Mouse (Mus musculus) urinary bladder, postnatal 4 days (tissue): Measurements from ENCODE around the gene Olfr1392.
"Not testable (repeated sequence)": the region's sequence is repeated elsewhere in the genome, so short reads cannot be mapped to it uniquely, and the experiment has no call there.

Experiments used
- DNase-seq, 2 experiments: peaks; one replicate each; pipeline ENCODE4 v3.0.0; 2021 to 2022; ENCODE audit warnings: low spot score in 2 of 2

The Olfr1392 gene

DNA sequence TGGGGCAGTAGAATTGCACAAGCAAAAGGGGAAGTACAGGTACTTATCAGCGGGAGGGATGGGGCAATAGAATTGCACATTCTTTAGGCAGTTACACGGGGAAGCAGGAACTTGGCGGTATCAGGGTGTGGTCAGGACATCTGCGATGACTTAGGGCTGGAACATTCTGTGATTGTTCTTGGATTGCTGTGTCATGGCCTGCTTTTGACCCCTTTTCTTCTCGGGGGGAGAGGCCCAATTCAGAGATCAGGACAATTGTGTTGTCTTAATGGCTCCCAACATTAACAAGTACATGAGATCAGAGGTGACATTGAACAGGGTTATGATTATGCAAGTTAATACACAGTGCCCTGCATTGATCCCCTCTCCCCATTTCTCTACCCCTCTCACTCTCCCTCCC is 23.5 kb downstream of the Olfr1392 start:
- DNase-seq: not testable (repeated sequence)

DNA sequence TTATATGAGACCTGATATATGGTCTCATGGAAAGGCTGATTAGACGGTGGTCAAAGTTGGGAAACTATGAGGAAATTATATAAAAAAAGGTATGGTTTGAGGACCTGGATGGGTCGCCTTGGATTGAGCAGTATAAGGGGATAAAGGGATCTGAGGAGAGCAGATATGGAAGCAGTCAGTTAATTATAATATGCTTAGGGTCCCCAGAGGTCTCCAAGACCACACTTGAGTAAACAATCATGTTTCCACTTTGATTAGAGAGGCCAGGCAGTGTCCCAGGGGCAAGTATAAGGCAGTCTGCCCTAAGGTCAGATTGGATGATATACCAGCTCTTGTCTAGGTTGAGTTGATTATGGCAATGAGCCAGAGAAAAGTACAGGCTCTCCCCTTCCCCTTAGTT is 37.4 kb downstream of the Olfr1392 start, which contains the start of gene Olfr1391:
Gene Olfr1391, plus strand, starts transcription at position 301 of the 400 bp plus-strand sequence.
- DNase-seq: no peak

DNA sequence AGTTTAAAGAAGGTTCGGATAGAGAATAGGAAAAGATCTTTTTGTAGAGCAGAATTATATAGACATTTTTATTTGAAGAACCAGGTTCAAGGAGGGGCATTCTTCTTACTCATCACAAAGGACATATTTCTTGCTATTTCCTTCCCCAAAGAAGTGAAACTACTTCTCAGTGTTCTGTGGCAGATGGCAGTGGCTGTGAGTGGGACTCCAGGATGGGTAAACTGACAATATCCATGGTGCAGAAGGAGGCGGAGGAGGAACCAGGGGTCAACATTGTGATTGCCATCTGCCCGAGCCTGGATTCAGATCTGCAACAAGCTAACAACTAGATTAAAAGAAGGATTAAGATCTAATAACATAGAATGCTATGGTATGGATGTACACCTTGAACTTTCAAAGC is 41.6 kb downstream of the Olfr1392 start:
- DNase-seq: no peak

DNA sequence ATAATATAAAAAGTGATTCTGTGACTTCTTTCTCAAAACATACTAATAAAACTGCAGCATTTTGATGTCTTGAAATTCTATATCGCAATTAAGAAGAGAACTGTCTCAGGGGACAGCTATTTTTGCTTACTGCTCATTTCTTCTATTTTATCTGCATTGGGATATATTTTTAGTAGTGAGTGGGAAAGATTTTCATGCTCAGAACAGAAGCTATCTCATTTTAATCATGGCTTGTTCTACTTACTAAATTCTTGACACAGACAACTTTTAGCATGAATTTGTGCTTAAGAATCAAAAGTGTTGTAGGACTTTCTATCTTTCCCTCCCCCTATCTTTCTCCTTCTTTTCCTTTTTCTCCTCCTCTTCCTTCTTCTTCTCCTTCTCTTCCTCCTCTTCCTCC is 44.6 kb downstream of the Olfr1392 start:
- no peak for DNase-seq

DNA sequence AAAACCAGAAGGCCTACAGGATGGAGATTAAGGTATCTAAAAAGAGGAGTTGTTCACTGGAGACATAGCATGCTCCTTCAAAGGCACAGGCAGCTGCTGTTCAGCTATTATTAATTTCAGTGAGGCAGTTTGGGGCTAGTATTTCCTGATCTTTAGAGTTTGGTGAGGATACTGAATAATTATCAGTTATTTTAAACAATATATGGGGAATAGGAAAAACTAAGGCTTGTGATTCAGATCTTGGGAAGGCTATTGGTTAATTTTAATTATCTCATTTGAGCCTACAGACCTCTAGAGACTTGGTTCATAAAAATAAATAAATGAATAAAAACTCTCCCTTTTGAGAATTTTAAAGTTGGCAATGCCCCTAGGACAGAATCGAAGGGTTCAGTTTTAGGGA is 49.8 kb downstream of the Olfr1392 start, which contains the start of gene Olfr1390:
Gene Olfr1390, plus strand, starts transcription at position 301 of the 400 bp plus-strand sequence.
- no peak for DNase-seq

DNA sequence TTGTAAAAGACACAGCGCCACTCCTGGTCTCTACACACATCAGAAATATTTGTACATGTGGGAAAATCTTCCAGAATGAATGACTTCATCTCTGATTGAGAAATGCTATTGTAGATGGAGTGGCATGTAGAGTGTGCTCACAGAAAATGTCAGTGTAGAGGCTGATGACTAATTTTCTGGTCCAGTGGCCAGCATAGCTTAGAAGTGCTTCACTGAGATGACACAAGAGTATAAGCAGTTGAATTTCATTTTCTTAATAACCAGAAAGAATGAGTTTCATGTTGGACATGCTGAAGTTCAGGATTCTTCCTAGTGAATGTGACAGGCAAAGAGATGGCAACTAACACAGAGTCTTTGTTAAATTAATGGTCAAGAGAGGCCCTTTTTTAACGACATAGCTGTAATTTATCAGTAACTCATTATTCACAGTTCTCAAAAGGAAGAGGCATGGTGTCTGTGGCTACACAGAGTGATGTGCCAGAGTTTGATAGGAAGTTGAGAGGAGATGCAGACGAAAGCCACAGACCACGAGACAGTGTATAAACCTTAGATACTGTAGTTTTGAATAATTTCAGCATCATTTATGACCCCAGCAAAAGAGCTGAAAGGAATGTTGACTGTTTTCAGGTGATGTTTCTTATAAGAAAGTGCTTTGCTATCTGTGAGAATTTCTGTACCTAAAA is 52.2 kb downstream of the Olfr1392 start:
- no peak for DNase-seq
